Mouse (Mus musculus) lung, embryonic 16.5 days (tissue): ENCODE data around the gene Ttl. TPM values are rescaled to one million over a fixed set of nuclear protein-coding genes. Genes with fewer than 3 reads are reported as not detected.

Experiments
- ATAC-seq: fragments of 200-750 bp; cut with Nextera tagmentation; 2 replicates; pipeline ENCODE4 v1.8.0; 2017; ENCODE audit warnings: low read depth, mild to moderate bottlenecking, moderate library complexity
- H3K27ac ChIP-seq: fragments of 300-500 bp; sonication (generic); 2 replicates; pipeline ENCODE4 v1.5.1; 2014; ENCODE audit warnings: mild to moderate bottlenecking, control low read depth, low read length
- H3K27me3 ChIP-seq: fragments of 300-500 bp; sonication (generic); 2 replicates; pipeline ENCODE4 v1.6.1; 2014; ENCODE audit warnings: low read depth, low read length, mixed read lengths; ENCODE audit not compliant: control insufficient read depth, insufficient read depth
- H3K36me3 ChIP-seq: fragments of 300-500 bp; sonication (generic); 2 replicates; pipeline ENCODE4 v1.6.1; 2014; ENCODE audit warnings: low read length; ENCODE audit not compliant: control insufficient read depth, insufficient read depth
- H3K4me1 ChIP-seq: fragments of 300-500 bp; sonication (generic); replicated peaks from 2 replicates; pipeline ENCODE4 v1.6.1; 2014; ENCODE audit warnings: low read length, mixed read lengths; ENCODE audit not compliant: control insufficient read depth, insufficient read depth
- H3K4me2 ChIP-seq: fragments of 300-500 bp; sonication (generic); 2 replicates; pipeline ENCODE4 v1.6.1; 2014; ENCODE audit warnings: low read depth, low read length, control low read depth
- H3K4me3 ChIP-seq: fragments of 300-500 bp; sonication (generic); 2 replicates; pipeline ENCODE4 v1.5.1; 2014; ENCODE audit warnings: mild to moderate bottlenecking, low read length, control low read depth
- H3K9ac ChIP-seq: fragments of 300-500 bp; sonication (generic); 2 replicates; pipeline ENCODE4 v1.6.1; 2014; ENCODE audit warnings: low read length, control low read depth
- H3K9me3 ChIP-seq: fragments of 300-500 bp; sonication (generic); 2 replicates; pipeline ENCODE4 v1.6.1; 2016; ENCODE audit warnings: low read length; ENCODE audit not compliant: control insufficient read depth
- WGBS: fragments of 180-500 bp; shearing (Covaris S2); extraction: QIAGEN DNeasy Blood & Tissue Kit; methylation state at CpG from one replicate; pipeline ENCODE4 v1.1.7; 2014; 5-methylcytosine and 5-hydroxymethylcytosine counted together
- polyA plus RNA-seq: library from polyadenylated mRNA; unstranded; fragments of >200 nt; fragmentation: Nextera tagmentation; extraction: Ambion mirVana; gene quantifications from 2 replicates; pipeline ENCODE4 v1.2.1, GENCODE M21; 2015

The Ttl gene
- polyA plus RNA-seq, 1 experiment from 2014 or later, result 11.8 TPM

DNA sequence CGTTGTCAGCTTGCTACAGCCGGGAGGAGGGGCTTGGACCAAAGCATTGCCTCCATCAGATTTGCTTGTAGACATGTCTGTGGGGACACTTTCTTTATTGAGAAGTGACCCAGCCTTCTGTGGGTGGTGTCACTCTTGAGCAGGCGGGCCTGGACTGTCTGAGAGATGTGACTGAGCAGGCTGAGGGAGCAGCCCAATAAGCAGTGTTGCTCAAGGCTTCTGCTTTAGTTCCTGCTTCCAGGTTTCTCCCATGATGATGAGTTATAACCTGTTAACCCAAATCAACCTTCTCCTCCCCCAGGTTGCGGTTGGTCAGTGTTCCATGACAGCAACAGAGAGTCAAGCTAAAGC is 18.9 kb upstream of the Ttl start:
- 75% methylated on average over 4 of the region's 4 CpGs for WGBS
- no peak overlapping the region for H3K4me2 ChIP-seq
- no peak overlapping the region for H3K4me3 ChIP-seq
- H3K36me3 ChIP-seq, result no peaks in the 10 kb centered on the region
- H3K27me3 ChIP-seq, result no peaks in the 10 kb centered on the region
- H3K4me1 ChIP-seq, result peaks cover 6% of the 10 kb centered on the region; the same call in 1 of the 2 replicates
- H3K27ac ChIP-seq, result no peak overlapping the region
- ATAC-seq, result peak; percentile 38; the same call in 1 of the 2 replicates
- H3K9me3 ChIP-seq, result no peaks in the 10 kb centered on the region
- H3K9ac ChIP-seq, result no peak overlapping the region

DNA sequence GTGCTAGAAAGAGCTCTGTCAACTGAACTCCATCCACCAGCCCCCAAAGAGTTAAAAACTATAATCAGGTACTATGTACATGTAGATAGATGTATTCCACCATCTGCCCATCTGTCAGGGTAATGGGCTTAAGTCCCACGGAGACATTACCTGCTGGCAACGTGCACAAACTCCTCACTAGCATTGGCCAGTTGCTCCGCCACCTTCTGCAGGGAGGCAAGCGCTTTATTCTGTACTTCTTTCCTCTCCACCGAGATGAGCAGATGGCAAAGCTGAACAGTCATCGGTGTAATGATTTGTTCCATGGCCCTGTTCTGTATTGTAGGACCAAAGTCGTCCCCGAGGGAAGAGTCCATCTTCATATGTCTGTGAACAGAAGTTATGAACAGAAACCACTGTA is 17.9 kb upstream of the Ttl start, which contains the start of gene Vinac1:
Vinac1 (minus strand) TSS at position 362 of the 400 bp plus-strand sequence.
- Histone ChIP-seq H3K4me1 (peaks cover 6% of the 10 kb centered on the region; the same call in 1 of the 2 replicates), H3K27me3 (no peaks in the 10 kb centered on the region), H3K9ac (no peak within 1 kb of the TSS), H3K4me2 (no peak within 1 kb of the TSS), H3K4me3 (no peak within 1 kb of the TSS), H3K36me3 (no peaks in the 10 kb centered on the region), H3K27ac (no peak within 1 kb of the TSS), H3K9me3 (no peaks in the 10 kb centered on the region)
- ATAC-seq, result no peak
- WGBS, result 75% methylated on average over 8 of the region's 8 CpGs

DNA sequence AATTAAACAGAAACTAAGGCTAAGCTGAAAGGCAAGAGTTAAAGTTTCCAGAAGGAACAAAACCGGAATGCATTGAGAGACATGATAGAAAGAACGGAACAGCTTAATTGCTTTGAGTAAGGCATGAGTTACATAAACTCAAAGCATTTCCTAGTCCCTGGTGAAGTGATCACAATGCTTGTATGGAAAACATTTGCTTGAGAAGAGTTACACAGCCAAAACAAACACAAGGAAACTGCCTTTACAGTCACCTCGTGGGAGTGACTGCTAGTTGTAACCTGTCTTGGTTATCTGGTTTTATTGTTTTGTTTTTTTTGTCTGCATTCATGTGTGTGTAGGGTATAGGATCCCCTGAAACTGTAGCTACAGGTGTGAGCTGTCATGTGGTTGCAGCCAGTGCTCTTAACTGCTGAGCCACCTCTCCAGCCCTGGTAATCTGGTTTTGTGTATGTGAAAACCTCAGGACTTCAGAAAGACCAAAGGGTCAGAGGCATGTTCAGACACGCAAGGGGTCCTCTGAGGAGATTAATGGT is 13.2 kb upstream of the Ttl start:
- H3K27ac ChIP-seq, result no peak overlapping the region
- no peak overlapping the region for H3K9ac ChIP-seq
- H3K36me3 ChIP-seq, result no peaks in the 10 kb centered on the region
- H3K27me3 ChIP-seq, result no peaks in the 10 kb centered on the region
- no peaks in the 10 kb centered on the region for H3K4me1 ChIP-seq
- H3K4me3 ChIP-seq, result no peak overlapping the region
- ATAC-seq, result no peak
- 38% methylated on average over 4 of the region's 4 CpGs for WGBS
- 0 out of 2 replicates have a peak, but pooled peaks cover 2% of the 10 kb centered on the region for H3K9me3 ChIP-seq
- no peak overlapping the region for H3K4me2 ChIP-seq

DNA sequence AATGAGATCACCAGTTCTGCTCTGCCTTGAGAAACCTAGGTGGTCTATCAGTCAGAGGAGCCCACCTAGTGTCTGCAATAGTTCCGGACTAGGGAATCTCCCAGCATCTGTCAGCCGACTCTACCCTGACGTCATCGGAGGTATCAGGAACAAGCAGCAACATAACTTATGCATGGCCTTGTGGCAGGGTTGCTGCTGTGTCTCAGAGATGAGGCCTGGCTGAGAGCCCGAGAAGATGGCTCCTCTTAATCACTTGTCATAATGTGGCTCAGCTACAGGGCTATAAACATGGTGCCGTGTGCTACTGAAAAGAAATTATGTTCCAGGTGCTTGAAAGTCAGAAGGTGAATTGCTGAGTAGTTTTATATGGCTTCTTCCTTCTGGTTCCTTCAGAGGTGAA is 10.0 kb upstream of the Ttl start:
- H3K4me3 ChIP-seq, result no peak overlapping the region
- 81% methylated on average over 6 of the region's 6 CpGs for WGBS
- H3K27ac ChIP-seq, result no peak overlapping the region
- ATAC-seq, result no peak
- H3K36me3 ChIP-seq, result no peaks in the 10 kb centered on the region
- H3K27me3 ChIP-seq, result no peaks in the 10 kb centered on the region
- no peaks in the 10 kb centered on the region for H3K4me1 ChIP-seq
- H3K9ac ChIP-seq, result no peak overlapping the region
- H3K4me2 ChIP-seq, result no peak overlapping the region
- H3K9me3 ChIP-seq, result 0 out of 2 replicates have a peak, but pooled peaks cover 2% of the 10 kb centered on the region

DNA sequence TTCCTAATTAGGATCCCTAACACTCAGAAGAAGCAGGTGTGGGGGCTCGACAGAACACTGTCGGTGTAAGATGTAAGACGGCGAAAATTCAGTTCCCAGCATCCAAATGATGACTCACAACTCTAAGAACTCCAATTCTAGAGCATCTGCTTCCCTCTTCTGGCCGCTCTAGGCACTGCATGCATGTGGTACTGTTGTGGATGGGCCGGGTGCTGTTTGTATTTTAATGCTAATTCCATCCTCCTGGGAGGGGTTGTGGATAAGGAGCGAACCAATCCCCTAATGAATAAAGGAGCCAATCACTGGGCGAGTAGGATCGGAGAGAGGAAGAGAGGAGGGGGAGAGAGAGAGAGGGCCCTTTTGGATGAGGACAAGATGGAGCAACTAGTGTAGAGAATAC is 9.1 kb upstream of the Ttl start:
- Histone ChIP-seq H3K36me3 (no peaks in the 10 kb centered on the region), H3K9me3 (0 out of 2 replicates have a peak, but pooled peaks cover 2% of the 10 kb centered on the region), H3K4me2 (no peak overlapping the region), H3K27me3 (no peaks in the 10 kb centered on the region), H3K4me3 (no peak overlapping the region), H3K9ac (no peak overlapping the region), H3K4me1 (no peaks in the 10 kb centered on the region), H3K27ac (no peak overlapping the region)
- 51% methylated on average over 9 of the region's 9 CpGs for WGBS
- ATAC-seq, result no peak

DNA sequence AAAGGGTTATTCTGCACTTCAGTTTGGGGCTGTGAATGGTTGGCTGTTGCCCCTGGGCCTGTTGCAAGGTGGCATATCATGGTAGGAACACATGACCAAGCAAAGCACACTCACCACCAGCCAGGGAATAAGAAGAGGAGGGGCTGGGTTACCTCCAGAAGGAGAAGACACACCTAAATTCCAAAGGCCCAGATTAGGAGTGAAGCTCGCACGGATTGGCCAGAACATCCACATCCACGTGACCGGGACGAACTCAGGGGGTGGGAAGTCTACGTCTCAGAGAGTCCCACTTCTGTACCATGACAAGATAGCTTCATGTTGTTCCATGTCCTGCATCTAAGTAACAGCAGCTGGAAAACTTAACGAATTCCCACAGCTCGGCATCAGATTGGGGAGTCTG is 8.5 kb upstream of the Ttl start:
- Histone ChIP-seq H3K9ac (no peak overlapping the region), H3K4me1 (no peaks in the 10 kb centered on the region), H3K4me3 (no peak overlapping the region), H3K4me2 (no peak overlapping the region), H3K9me3 (0 out of 2 replicates have a peak, but pooled peaks cover 2% of the 10 kb centered on the region), H3K27me3 (no peaks in the 10 kb centered on the region), H3K27ac (no peak overlapping the region), H3K36me3 (no peaks in the 10 kb centered on the region)
- 94% methylated on average over 8 of the region's 8 CpGs for WGBS
- ATAC-seq, result no peak

DNA sequence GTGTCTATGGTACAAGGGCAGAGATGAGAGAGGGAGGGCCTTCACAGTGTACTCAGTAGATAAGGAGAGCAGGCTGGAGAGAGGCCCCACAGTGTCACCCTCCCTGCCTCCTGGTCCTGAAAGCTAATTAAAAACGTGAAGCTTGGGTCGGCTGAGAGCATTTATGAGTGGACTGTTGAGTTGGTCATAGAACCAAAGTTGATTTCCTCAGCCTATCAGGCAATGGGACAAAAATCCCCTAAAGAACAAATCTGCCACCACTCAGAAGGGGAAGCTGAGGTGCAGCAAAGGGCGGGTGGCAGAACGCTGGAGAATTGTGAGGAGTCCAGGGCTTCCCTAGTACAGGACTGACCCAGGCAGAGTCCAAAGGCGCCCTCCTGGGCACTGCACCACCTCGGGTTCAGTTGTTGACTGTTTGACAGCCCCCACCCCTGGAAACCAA is 7.8 kb upstream of the Ttl start:
- 0 out of 2 replicates have a peak, but pooled peaks cover 2% of the 10 kb centered on the region for H3K9me3 ChIP-seq

DNA sequence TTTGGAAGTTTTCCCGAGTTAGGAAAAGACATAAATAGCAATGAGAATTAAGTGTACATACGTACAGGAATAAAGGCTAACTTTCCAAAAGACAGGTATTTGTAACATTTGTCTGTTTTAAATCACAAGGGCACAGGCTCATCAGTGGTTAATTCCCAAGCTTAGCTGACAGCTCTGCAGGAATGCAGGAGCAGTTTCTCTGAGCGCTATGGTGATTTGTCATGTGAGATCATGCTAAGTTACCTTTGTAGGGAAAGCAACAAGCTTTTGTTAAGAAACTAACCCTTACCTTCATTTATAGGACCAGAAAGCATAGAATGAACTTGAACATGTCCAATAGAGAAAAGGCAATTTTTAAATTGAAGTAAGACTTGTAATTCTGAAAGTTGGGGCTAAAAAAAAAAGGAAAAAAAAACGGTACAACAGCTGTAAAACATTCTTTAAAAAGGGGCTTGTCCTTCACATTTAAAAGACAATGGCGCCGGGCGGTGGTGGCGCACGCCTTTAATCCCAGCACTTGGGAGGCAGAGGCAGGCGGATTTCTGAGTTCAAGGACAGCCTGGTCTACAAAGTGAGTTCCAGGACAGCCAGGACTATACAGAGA is 4.2 kb upstream of the Ttl start:
- no peak overlapping the region for H3K27ac ChIP-seq
- H3K27me3 ChIP-seq, result no peaks in the 10 kb centered on the region
- no peak overlapping the region for H3K9ac ChIP-seq
- H3K4me1 ChIP-seq, result peaks cover 4% of the 10 kb centered on the region; the same call in 1 of the 2 replicates
- H3K4me3 ChIP-seq, result no peak overlapping the region
- WGBS, result 69% methylated on average over 10 of the region's 10 CpGs
- H3K4me2 ChIP-seq, result no peak overlapping the region
- H3K9me3 ChIP-seq, result 0 out of 2 replicates have a peak, but pooled peaks cover under 1% of the 10 kb centered on the region
- H3K36me3 ChIP-seq, result no peaks in the 10 kb centered on the region
- ATAC-seq, result no peak

More for the DNA sequence above, 7.8 kb upstream of the Ttl start:
- no peaks in the 10 kb centered on the region for H3K4me1 ChIP-seq
- no peak overlapping the region for H3K9ac ChIP-seq
- H3K4me2 ChIP-seq, result no peak overlapping the region
- no peaks in the 10 kb centered on the region for H3K36me3 ChIP-seq
- no peaks in the 10 kb centered on the region for H3K27me3 ChIP-seq
- ATAC-seq, result no peak
- no peak overlapping the region for H3K4me3 ChIP-seq
- H3K27ac ChIP-seq, result no peak overlapping the region
- 84% methylated on average over 6 of the region's 6 CpGs for WGBS

DNA sequence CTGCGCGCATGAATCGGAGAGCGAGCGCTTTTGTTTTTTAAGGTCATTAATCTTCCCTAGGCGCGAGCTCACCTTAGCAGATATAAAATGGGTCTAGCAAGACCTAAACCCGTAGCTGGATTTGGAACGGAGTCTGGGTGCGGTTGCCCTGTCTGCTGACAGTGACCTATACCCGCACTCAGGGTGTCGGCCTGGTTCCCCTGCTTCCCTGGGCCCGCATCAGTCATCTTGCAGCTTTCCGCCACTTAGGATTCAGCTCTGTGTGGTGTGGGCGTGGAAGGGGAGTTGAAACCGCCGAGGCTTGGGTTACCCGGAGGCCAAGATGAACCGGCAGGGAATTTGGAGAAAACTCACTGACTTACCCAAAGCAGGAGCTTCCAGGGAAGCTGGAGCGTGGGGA is 584 bp downstream of the Ttl start:
- Histone ChIP-seq H3K27ac (peak overlapping the region; percentile 75), H3K9ac (peak overlapping the region; percentile 88), H3K4me3 (peak overlapping the region; percentile 92), H3K4me1 (peaks cover 14% of the 10 kb centered on the region), H3K9me3 (no peaks in the 10 kb centered on the region), H3K36me3 (no peaks in the 10 kb centered on the region), H3K27me3 (no peaks in the 10 kb centered on the region), H3K4me2 (peak overlapping the region; percentile 89)
- WGBS, result under 1% methylated on average over 20 of the region's 20 CpGs
- peak; percentile 83 for ATAC-seq
